Mouse (Mus musculus) kidney, adult 11 months (tissue): ENCODE data around the gene Stim1.
A peak's percentile ranks its signal among the peaks of the same experiment; 100 is the strongest.

Experiments
- DNase-seq: peaks from one replicate; pipeline ENCODE4 v3.0.0; 2022

Stim1 gene

DNA sequence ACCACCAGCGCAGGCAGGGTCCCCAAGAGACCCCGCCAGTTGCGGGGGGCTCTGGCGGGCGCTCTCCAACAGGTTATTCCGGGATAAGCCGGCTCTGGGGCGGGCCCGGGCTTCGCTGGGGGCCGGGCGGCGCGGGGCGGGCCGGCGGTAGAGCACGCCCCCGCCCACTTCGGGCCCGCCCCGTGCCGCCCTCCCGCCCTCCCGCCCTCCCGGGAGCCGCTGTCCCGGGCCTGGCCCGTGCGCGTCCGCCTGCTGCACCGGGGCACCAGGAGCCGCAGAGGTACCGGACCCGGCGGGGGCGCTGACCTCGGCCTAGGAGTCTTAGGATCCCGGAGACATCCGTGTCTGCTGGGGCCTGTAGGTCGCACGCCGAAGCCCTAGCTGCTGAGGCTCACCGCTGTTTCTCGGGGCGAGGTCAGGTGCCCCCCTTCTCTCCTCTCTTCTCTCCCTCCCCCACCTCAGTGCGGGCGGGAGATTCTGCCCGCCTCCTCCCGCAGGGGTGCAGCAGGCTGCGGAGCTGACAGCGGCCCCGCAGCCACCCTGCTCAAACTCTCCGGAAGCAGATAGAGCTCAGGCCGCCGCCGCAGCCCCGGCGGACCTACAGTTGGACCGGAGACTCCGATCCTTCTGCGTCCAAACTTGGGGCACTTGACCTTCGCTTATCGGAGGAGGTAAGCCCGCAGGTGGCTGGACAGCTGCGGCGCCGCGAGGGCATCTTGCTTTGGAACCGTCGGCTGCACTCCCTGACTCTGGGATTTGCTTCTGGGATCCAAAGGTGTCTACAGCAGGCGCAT is at the start of gene Stim1:
TSS of gene Stim1 (plus strand) at position 206 of the 794 bp plus-strand sequence.
- DNase-seq, result no peak

- DNase-seq, result no peak
Observed at GRCm38 (mm10) chr7:102221899-102222298, 45.7 kb upstream of the Stim1 start.

DNA sequence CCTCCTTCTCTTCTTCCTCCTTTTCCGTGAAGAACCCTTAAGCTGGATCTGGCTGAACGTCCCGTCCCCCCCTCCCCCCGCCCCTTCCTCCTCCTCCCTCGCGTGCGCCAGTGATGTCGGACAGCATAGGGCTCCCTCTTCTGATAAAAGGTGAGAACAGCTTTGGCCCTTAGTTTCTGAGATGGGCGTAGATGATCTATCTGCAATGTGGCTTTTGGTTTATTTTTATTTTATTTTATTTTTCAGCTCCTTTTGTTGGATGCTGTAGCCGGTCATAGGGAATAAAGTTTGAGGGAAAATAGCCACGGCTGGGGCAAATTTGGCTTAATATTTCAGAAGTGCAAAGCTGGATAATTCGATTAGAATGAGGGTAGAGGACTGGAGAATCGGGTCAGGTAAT is 45.3 kb upstream of the Stim1 start:
- peak; percentile 28 for DNase-seq

DNA sequence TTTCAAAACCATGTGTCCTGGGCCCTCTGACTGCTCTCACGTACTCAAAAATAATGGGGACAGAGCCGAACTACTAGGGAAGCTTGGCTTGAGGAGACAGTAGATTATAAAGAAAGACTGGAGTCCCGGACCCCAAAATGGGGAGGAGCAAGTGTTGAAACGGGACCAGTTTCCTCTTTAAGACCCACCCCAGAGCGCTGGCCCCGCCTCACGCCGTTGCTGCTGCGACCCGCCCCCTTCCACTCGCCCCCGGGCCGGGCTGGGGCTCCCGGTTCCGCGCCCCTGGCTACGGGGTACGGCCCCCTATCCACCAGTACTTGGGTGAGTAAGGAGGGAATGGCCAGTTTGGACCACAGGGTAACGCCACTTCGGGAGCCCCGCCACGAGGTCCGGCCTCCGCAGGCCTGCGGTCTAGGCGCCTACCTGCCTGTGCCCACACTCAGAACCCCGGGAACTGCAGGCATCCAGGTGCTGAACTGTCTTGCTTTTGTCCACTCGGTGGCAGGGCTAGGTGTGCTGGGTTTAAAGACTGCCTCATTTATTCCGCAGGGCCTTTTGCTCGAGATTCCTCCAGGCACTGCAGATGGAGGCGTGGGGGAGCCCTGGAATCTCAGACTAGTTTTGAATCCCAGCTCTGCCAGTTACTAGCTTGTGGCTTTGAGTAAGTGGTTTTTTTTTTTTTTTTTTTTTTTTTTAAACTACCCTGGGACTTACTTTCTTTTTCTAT is 44.6 kb upstream of the Stim1 start:
- DNase-seq, result peak; percentile 69

DNA sequence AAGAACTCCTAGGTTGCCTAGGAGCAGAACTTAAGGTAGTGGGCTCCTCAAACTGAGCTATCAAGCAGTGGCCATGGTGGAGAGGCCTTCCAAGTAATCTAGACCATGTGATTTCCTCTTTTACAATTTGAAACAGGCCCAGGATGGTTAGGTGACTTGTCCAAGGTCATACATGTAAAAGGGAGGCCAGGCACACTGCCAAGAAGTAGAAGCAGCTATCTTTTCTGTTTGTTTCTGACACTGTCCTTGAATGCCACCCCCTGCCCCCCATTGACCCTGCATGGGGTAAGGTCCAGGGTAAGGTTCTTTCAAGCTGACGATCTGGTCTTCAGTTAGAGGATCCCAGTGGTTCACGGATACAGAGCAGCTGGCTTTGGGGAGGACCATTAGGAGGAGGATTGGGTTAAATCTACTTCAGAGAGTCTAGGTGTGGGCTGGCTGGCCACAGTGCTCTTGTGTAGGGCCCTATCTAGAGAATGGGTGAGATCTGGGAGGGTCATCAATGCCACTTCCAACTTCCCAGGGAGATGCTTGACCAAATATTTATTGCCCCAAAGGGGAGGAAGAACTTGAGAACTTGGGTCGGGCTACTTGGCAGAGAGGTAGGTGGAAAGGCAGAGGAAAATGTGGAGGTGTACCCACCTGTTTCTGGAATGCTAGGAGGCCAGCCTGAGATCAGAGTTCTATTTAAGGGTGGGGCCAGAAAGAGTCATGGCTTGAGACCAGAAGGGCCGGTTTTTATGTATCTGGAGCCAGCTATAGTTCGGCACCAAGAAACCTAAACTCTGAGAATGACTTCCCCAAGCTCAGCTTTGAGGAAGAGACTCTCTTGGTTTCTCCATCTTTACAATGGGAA is 43.5 kb upstream of the Stim1 start:
- DNase-seq, result no peak

- DNase-seq, result no peak
Observed at GRCm38 (mm10) chr7:102226051-102226450, 41.6 kb upstream of the Stim1 start.

- no peak for DNase-seq
Observed at GRCm38 (mm10) chr7:102228049-102228670, 39.4 kb upstream of the Stim1 start.

- DNase-seq, result no peak
Observed at GRCm38 (mm10) chr7:102229814-102230213, 37.8 kb upstream of the Stim1 start.

DNA sequence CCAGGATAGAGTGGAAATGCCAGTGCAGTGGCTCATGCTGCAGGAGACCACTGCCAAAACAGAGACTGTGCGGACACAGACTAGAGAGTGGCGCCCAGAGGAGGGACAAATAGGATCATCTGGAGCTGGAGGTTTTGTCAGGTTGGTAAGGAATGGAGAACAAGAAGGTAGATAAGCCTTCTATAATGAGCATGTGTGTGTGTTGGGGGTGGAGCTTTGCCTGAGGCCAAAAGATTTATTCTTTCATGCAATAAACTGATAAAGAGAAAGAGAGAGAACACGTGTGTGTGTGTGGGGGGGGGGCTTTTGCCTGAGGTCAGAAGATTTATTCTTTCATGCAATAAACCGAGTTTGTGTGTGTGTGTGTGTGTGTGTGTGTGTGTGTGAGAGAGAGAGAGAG is 34.5 kb upstream of the Stim1 start:
- DNase-seq, result no peak

- no peak for DNase-seq
Observed at GRCm38 (mm10) chr7:102238686-102239286, 28.8 kb upstream of the Stim1 start.

DNA sequence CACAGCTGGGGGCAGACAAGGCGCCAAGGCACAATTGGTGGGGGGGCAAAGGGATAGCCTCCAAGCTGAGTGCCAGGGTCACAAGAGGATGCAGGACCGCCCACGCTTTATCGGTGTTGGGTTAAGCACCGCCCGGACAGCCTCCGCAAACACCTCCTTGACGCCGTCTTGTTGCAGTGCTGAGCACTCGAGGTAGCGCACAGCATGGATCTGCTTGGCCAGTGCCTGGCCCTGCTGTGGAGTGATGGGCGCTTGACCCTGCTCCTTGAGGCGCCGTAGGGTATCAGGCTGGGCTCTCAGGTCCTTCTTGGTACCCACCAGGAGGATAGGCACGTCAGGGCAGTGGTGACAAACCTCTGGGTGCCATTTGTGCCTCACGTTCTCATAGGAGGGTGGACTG is 28.0 kb upstream of the Stim1 start:
- DNase-seq, result no peak

- no peak for DNase-seq
Observed at GRCm38 (mm10) chr7:102242371-102242770, 25.2 kb upstream of the Stim1 start.

DNA sequence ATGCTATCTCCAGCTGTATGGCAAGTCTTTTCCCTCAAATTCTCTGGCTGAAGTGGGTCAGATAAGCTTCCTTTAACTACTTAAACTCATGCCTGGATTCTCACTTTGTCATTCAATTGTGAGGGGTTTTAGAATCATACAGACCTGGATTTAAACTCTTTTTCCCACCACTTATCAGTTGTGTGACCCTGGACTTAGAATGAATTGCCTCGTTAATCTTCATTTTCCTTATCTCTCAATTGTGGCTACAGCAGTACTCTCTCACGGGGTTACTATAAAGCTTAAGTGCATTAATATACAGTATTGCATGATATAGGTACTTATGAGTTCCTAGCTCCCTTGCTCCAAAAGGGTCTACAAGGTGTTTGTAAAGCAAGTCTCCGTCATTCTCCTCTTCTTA is 24.7 kb upstream of the Stim1 start:
- DNase-seq, result no peak

GRCm38 (mm10) chr7:102243870-102244269 is 23.7 kb upstream of the Stim1 start:
- peak; percentile 15 for DNase-seq

DNA sequence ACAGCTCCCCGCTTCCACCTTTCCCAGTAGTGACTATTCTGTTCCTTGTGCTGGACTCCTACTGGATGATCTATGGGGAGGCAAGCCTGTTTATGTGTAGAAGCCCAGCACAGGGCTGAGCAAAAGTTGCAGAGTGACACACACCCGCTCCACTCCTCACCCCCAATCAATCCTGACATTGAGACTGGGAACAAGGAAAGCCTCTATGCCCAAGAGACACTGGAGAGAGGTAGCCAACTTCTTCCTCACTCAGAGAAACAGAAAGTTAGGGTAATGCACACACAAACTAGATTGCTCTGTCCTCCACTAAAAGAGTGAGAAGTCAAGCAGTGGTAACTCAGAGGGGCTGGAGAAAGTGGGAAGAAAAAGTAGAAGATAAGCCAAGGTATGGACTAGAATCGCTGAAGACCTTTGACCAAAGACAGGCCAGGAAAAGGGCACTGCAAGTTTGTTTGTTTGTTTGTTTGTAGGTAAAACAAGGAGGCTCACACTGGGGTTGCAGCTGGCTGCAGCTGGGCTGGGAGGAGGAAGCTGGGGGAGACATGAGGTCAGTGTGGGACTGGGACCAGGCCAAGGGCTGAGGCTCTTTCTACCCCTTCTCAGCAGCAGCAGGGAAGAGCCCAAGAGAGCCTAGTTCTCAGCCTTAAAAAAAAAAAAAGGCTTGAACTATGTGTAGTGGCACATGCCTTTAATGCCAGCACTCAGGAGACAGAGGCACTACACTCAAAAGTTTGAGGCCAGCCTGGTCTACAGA is 22.6 kb upstream of the Stim1 start:
- DNase-seq, result peak; percentile 20

DNA sequence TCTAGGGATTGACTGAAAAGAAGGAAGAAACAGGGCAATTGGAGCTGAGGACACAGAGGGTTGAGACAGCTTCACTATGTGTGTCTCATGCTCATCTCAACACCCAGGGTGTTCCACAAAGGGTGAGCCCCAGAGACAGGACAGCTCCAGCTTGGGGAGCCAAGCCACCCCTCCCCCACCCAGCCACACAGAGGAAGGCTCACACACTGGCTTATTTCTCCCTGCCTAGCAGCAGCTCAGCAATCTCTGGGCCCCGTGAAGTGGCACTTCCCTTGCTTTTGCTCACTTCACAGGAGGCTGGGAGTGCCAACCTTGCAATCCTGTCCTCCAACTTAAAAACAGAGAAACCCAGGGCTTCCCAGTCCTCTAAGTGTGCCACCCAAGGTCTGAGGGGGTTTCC is 21.8 kb upstream of the Stim1 start:
- DNase-seq, result no peak

DNA sequence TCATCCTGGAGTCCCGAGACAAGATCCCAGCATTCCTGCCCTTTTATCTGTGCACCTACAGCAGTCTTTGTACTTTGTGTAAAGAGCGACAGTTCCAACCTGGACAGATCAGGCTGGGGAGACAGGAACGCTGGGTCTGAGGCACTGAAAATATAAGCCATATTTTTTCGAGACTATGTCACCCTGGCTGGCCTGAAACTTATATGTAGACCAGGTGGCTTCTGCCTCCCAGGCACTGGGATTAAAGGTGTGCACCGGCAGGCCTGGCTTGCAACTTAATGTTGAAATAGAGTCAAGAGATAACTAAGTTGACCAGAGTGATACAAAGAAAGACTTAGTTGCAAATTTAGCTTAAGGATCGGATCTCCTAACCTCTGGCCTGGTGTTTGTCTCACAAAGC is 21.3 kb upstream of the Stim1 start:
- DNase-seq, result no peak

- DNase-seq, result no peak
Observed at GRCm38 (mm10) chr7:102246956-102247797, 20.4 kb upstream of the Stim1 start.

DNA sequence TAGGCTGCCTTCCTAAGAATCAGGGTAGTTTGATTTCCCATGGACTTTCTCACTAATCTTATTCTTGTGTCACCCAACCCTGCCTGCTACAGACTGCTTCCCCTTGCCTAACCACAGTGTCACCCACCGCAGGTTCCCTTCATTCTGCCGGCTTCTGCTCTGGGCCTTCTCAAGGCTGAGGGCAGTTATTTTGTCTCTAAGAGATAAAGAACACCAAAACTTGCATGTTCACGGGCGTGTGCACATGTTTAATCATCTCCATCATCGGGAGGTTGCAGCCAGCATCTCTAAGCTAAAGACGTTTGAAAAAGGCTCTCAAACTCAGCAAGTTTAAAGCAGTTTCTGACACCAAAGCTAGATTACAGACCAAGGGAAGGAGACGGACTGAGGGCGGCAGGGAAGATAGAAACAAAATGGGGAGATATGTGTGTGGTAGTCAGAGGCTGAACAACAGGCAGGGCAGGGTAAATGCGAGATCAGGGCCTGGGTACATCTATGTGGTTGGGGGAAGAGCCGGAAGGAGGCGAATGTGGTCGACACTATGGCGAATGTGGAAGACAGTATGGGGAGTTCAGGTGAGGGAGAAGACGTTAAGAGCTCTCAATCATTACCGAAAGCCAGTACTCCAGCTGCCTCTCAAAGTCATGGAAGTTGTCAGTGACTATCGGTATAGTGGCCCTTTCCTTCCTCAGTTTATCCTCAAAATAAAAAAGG is 18.8 kb upstream of the Stim1 start:
- no peak for DNase-seq

GRCm38 (mm10) chr7:102249531-102249895 is 18.1 kb upstream of the Stim1 start:
- DNase-seq, result no peak
